Mouse (Mus musculus) ovary, postnatal 14 days (tissue): ENCODE data around the gene Limk2.

Experiments used
- DNase-seq: peaks from one replicate; pipeline ENCODE4 v3.0.0; 2022; ENCODE audit warnings: low spot score

The Limk2 gene

GRCm38 (mm10) chr11:3412111-3412510, 3.1 kb upstream of the Limk2 start:
- DNase-seq: no peak

GRCm38 (mm10) chr11:3408131-3408996, 625 bp downstream of the Limk2 start:
- DNase-seq: no peak

- DNase-seq: no peak
Observed at GRCm38 (mm10) chr11:3404287-3405047, 4.5 kb downstream of the Limk2 start.

- no peak for DNase-seq
Observed at GRCm38 (mm10) chr11:3403024-3403423, 6.0 kb downstream of the Limk2 start.

GRCm38 (mm10) chr11:3398318-3398717, 10.7 kb downstream of the Limk2 start:
- DNase-seq: no peak

- DNase-seq: no peak
Observed at GRCm38 (mm10) chr11:3396562-3396961, 12.4 kb downstream of the Limk2 start.

- DNase-seq: no peak
Observed at GRCm38 (mm10) chr11:3396091-3396490, 12.9 kb downstream of the Limk2 start.

GRCm38 (mm10) chr11:3394520-3394919, 14.5 kb downstream of the Limk2 start:
- no peak for DNase-seq

GRCm38 (mm10) chr11:3392526-3392925, 16.5 kb downstream of the Limk2 start:
- DNase-seq: no peak

GRCm38 (mm10) chr11:3390789-3391188, 18.2 kb downstream of the Limk2 start:
- no peak for DNase-seq

- no peak for DNase-seq
Observed at GRCm38 (mm10) chr11:3389996-3390395, 19.0 kb downstream of the Limk2 start.

GRCm38 (mm10) chr11:3387482-3388196, 21.4 kb downstream of the Limk2 start:
- DNase-seq: no peak

- DNase-seq: peak; percentile 85
Observed at GRCm38 (mm10) chr11:3386941-3387368, 22.0 kb downstream of the Limk2 start.

- DNase-seq: no peak
Observed at GRCm38 (mm10) chr11:3382602-3383594, 26.1 kb downstream of the Limk2 start.

- DNase-seq: no peak
Observed at GRCm38 (mm10) chr11:3381148-3381814, 27.7 kb downstream of the Limk2 start.

GRCm38 (mm10) chr11:3379427-3379826, 29.6 kb downstream of the Limk2 start:
- DNase-seq: no peak

GRCm38 (mm10) chr11:3374741-3375140, 34.2 kb downstream of the Limk2 start:
- DNase-seq: no peak

- DNase-seq: no peak
Observed at GRCm38 (mm10) chr11:3374293-3374645, 34.7 kb downstream of the Limk2 start.

GRCm38 (mm10) chr11:3373591-3374292, 35.2 kb downstream of the Limk2 start:
- no peak for DNase-seq
